Mouse (Mus musculus) erythroblast, embryonic 14.5 days (primary cell): ENCODE measurements around the gene Stard13.

ENCODE experiments used
- GATA1 ChIP-seq: IDR thresholded peaks from 2 replicates; pipeline ENCODE4 v1.6.1; 2012; ENCODE audit warnings: low read length, inconsistent platforms, mixed read lengths
- TAL1 ChIP-seq: IDR thresholded peaks from 3 replicates; pipeline ENCODE4 v1.6.1; 2012; ENCODE audit warnings: low read length, inconsistent platforms, mixed read lengths

- TF ChIP-seq GATA1 (no peak), TAL1 (no peak)
Measured at GRCm38 (mm10) chr5:151060476-151060875, 173.2 kb downstream of the Stard13 start.
